ENCODE assay signal across 14 mouse cellular contexts in genomic region chr5:112604251-112604650, GRCm38 (mm10). TPM values are rescaled to one million over a fixed set of nuclear protein-coding genes. Genes with fewer than 3 reads are reported as not detected.
DNase-seq lines count a peak whose midpoint lies in the region; ATAC-seq and TF ChIP-seq lines count a peak whose summit lies in the region.
"Had no signal": no experiment of that assay in that cellular context is flagged by ENCODE, and none has a peak within 500 bp of the region (broad histone marks: within the 10 kb centered on the region; RNA-seq: fewer than 3 reads in every experiment).

No protein-coding gene starts in this region.

- H3K4me2 ChIP-seq in forebrain, embryonic 12.5 days: no peak overlapping the region
- H3K4me2 ChIP-seq in midbrain, embryonic 12.5 days (replicated peaks): no peak overlapping the region
- H3K4me2 ChIP-seq in midbrain, postnatal 0 days (ENCODE audit: low read depth, low read length, poor library complexity, severe bottlenecking): no peak overlapping the region
- H3K4me2 ChIP-seq in stomach, embryonic 16.5 days (ENCODE audit: low read depth, low read length): no peak overlapping the region
- H3K4me2 ChIP-seq: liver, embryonic 13.5 days had no signal

- H3K4me1 ChIP-seq in forebrain, embryonic 10.5 days: peaks cover 36% of the 10 kb centered on the region
- H3K4me1 ChIP-seq in forebrain, embryonic 12.5 days: peaks cover 38% of the 10 kb centered on the region
- H3K4me1 ChIP-seq in midbrain, embryonic 12.5 days: peaks cover 16% of the 10 kb centered on the region; the same call in 1 of the 2 replicates
- peaks cover 15% of the 10 kb centered on the region for H3K4me1 ChIP-seq in midbrain, postnatal 0 days (ENCODE audit: insufficient read depth, low read length)
- peaks cover 17% of the 10 kb centered on the region for H3K4me1 ChIP-seq in stomach, embryonic 16.5 days (ENCODE audit: control insufficient read depth, insufficient read depth, low read length)
- H3K4me1 ChIP-seq: liver, embryonic 13.5 days had no signal

- no peaks in the 10 kb centered on the region for H3K27me3 ChIP-seq in forebrain, embryonic 10.5 days (ENCODE audit: poor library complexity, severe bottlenecking)
- H3K27me3 ChIP-seq in forebrain, embryonic 12.5 days: peaks cover 4% of the 10 kb centered on the region; the same call in 1 of the 2 replicates
- H3K27me3 ChIP-seq in midbrain, embryonic 12.5 days: no peaks in the 10 kb centered on the region
- no peaks in the 10 kb centered on the region for H3K27me3 ChIP-seq in midbrain, postnatal 0 days (ENCODE audit: insufficient read depth, low read length)
- no peaks in the 10 kb centered on the region for H3K27me3 ChIP-seq in stomach, embryonic 16.5 days (ENCODE audit: control insufficient read depth, insufficient read depth, low read length)
- H3K27me3 ChIP-seq: liver, embryonic 13.5 days had no signal

- ATAC-seq in forebrain, embryonic 12.5 days (ENCODE audit: low FRiP score): no peak
- ATAC-seq in midbrain, embryonic 12.5 days (ENCODE audit: low FRiP score, low read depth): no peak
- ATAC-seq in midbrain, postnatal 0 days (ENCODE audit: low FRiP score): no peak
- no peak for ATAC-seq in stomach, embryonic 16.5 days (ENCODE audit: insufficient read depth, low FRiP score)

- peak overlapping the region; percentile 40 for H3K27ac ChIP-seq in forebrain, embryonic 10.5 days
- no peak overlapping the region for H3K27ac ChIP-seq in forebrain, embryonic 12.5 days
- H3K27ac ChIP-seq in midbrain, embryonic 12.5 days (replicated peaks): 0 out of 2 replicates have a peak overlapping the region, but pooled peaks have one; percentile 27
- no peak overlapping the region for H3K27ac ChIP-seq in midbrain, postnatal 0 days (ENCODE audit: low read depth, low read length)
- H3K27ac ChIP-seq in stomach, embryonic 16.5 days (ENCODE audit: low read length): peak overlapping the region; percentile 4; the same call in 1 of the 2 replicates
- H3K27ac ChIP-seq: liver, embryonic 13.5 days had no signal

- TF ChIP-seq CTCF in midbrain, postnatal 0 days (IDR thresholded peaks at IDR 0.05): no peak

- DNase-seq in forebrain, embryonic 10.5 days (ENCODE audit: extremely low spot score, low spot score): no peak
- peak; percentile 34 for DNase-seq in kidney, postnatal 14 days
- no peak for DNase-seq in kidney, adult 18-20 months
- DNase-seq in midbrain, postnatal 0 days (ENCODE audit: low spot score): no peak
- no peak for DNase-seq in right cerebral cortex, postnatal 10 days (ENCODE audit: low spot score in 2 of 2)
- DNase-seq: kidney, adult 11 months; liver, embryonic 13.5 days; right cerebral cortex, postnatal 14 days; thymus, postnatal 25 days had no signal

- H3K4me3 ChIP-seq in forebrain, embryonic 10.5 days: no peak overlapping the region
- no peak overlapping the region for H3K4me3 ChIP-seq in forebrain, embryonic 12.5 days (replicated peaks)
- H3K4me3 ChIP-seq in midbrain, embryonic 12.5 days: no peak overlapping the region
- no peak overlapping the region for H3K4me3 ChIP-seq in midbrain, postnatal 0 days (ENCODE audit: low read depth, low read length)
- no peak overlapping the region for H3K4me3 ChIP-seq in stomach, embryonic 16.5 days (replicated peaks; ENCODE audit: low read length)
- H3K4me3 ChIP-seq: liver, embryonic 13.5 days had no signal

- no peak overlapping the region for H3K9ac ChIP-seq in forebrain, embryonic 12.5 days
- no peak overlapping the region for H3K9ac ChIP-seq in midbrain, embryonic 12.5 days (replicated peaks)
- H3K9ac ChIP-seq in midbrain, postnatal 0 days (replicated peaks; ENCODE audit: low read length, poor library complexity, severe bottlenecking): no peak overlapping the region
- no peak overlapping the region for H3K9ac ChIP-seq in stomach, embryonic 16.5 days (ENCODE audit: low read length)
- H3K9ac ChIP-seq: liver, embryonic 13.5 days had no signal

- H3K9me3 ChIP-seq in forebrain, embryonic 10.5 days: no peaks in the 10 kb centered on the region
- H3K9me3 ChIP-seq in forebrain, embryonic 12.5 days: no peaks in the 10 kb centered on the region
- H3K9me3 ChIP-seq in midbrain, embryonic 12.5 days: no peaks in the 10 kb centered on the region
- no peaks in the 10 kb centered on the region for H3K9me3 ChIP-seq in midbrain, postnatal 0 days (ENCODE audit: low read length)
- H3K9me3 ChIP-seq in stomach, embryonic 16.5 days (replicated peaks; ENCODE audit: control insufficient read depth, low read length): no peaks in the 10 kb centered on the region
- H3K9me3 ChIP-seq: liver, embryonic 13.5 days had no signal

- no peaks in the 10 kb centered on the region for H3K36me3 ChIP-seq in forebrain, embryonic 10.5 days (replicated peaks)
- no peaks in the 10 kb centered on the region for H3K36me3 ChIP-seq in forebrain, embryonic 12.5 days (replicated peaks)
- no peaks in the 10 kb centered on the region for H3K36me3 ChIP-seq in midbrain, embryonic 12.5 days
- no peaks in the 10 kb centered on the region for H3K36me3 ChIP-seq in midbrain, postnatal 0 days (ENCODE audit: insufficient read depth, low read length)
- H3K36me3 ChIP-seq in stomach, embryonic 16.5 days (ENCODE audit: control insufficient read depth, insufficient read depth, low read length): no peaks in the 10 kb centered on the region
- H3K36me3 ChIP-seq: liver, embryonic 13.5 days had no signal

- WGBS in forebrain, embryonic 10.5 days: 84% methylated on average over 1 of the region's 1 CpGs
- WGBS in forebrain, embryonic 12.5 days: 79% methylated on average over 1 of the region's 1 CpGs
- WGBS in midbrain, embryonic 12.5 days: 71% methylated on average over 1 of the region's 1 CpGs
- WGBS in midbrain, postnatal 0 days: 58% methylated on average over 1 of the region's 1 CpGs
- 56% methylated on average over 1 of the region's 1 CpGs for WGBS in stomach, embryonic 16.5 days

RNA-seq across cellular contexts. Expression of gene Sez6l, which starts 27.3 kb away (rescaled TPM):
- polyA plus RNA-seq in forebrain, embryonic 10.5 days (2016; fragmentation: Nextera tagmentation; extraction: Ambion mirVana): 0.65 and 1.4 TPM in 2 replicates
- 13.4 and 14.8 TPM in 2 replicates for polyA plus RNA-seq in forebrain, embryonic 12.5 days (2016; fragmentation: Nextera tagmentation; extraction: Ambion mirVana)
- 16.4 and 18.7 TPM in 2 replicates for polyA plus RNA-seq in midbrain, embryonic 12.5 days (2016; fragmentation: Nextera tagmentation; extraction: Ambion mirVana)
- total RNA-seq in midbrain, postnatal 0 days (2014; rRNA removed): 101 and 115 TPM in 2 replicates
- polyA plus RNA-seq in midbrain, postnatal 0 days (2015; fragmentation: Nextera tagmentation; extraction: Ambion mirVana): 60.7 and 65.7 TPM in 2 replicates
- 2.2 and 2.3 TPM in 2 replicates for polyA plus RNA-seq in stomach, embryonic 16.5 days (2015; fragmentation: Nextera tagmentation; extraction: Ambion mirVana)
- total RNA-seq: MEL; neutrophil, adult 5-6 weeks had no signal

Comparison
In these comparisons a context has a peak if more than half of its experiments do, and no peak if none do; other contexts are left out.
1. H3K27ac ChIP-seq: peak in forebrain, embryonic 10.5 days (single experiment), midbrain, embryonic 12.5 days (single experiment) and stomach, embryonic 16.5 days (single experiment); none in forebrain, embryonic 12.5 days (single experiment) and midbrain, postnatal 0 days (single experiment).